ENCODE assay signal across 15 mouse cellular contexts in genomic region chr9:113414690-113415089, GRCm38 (mm10).
"Had no signal": no experiment of that assay in that cellular context is flagged by ENCODE, and none has a peak within 500 bp of the region (broad histone marks: within the 10 kb centered on the region; RNA-seq: fewer than 3 reads in every experiment).

No protein-coding gene starts in this region.

- H3K4me3 ChIP-seq: liver, embryonic 15.5 days; megakaryocyte, embryonic 14.5 days; midbrain, embryonic 12.5 days; neural tube, embryonic 12.5 days; stomach, embryonic 15.5 days had no signal

- H3K9me3 ChIP-seq: liver, embryonic 15.5 days; midbrain, embryonic 12.5 days; neural tube, embryonic 12.5 days; stomach, embryonic 15.5 days had no signal

- DNase-seq: liver, postnatal 0 days; lung, adult 2 months; lung, postnatal 36 days; right cerebral cortex, postnatal 14 days; thymus, adult 2 months; thymus, postnatal 25 days; thymus, postnatal 4 days had no signal

- ATAC-seq: liver, postnatal 0 days; lung, postnatal 0 days had no signal

- H3K9ac ChIP-seq: liver, embryonic 15.5 days; liver, postnatal 0 days; midbrain, embryonic 12.5 days; neural tube, embryonic 12.5 days; stomach, embryonic 15.5 days had no signal

- H3K4me2 ChIP-seq: liver, embryonic 15.5 days; midbrain, embryonic 12.5 days; neural tube, embryonic 12.5 days; stomach, embryonic 15.5 days had no signal

- H3K27ac ChIP-seq: liver, embryonic 15.5 days; macrophage; midbrain, embryonic 12.5 days; neural tube, embryonic 12.5 days; stomach, embryonic 15.5 days; stomach, postnatal 0 days had no signal

- H3K27me3 ChIP-seq: liver, embryonic 15.5 days; megakaryocyte, embryonic 14.5 days; midbrain, embryonic 12.5 days; neural tube, embryonic 12.5 days; stomach, embryonic 15.5 days had no signal

- H3K4me1 ChIP-seq: liver, embryonic 15.5 days; megakaryocyte, embryonic 14.5 days; neural tube, embryonic 12.5 days had no signal

- H3K36me3 ChIP-seq: liver, embryonic 15.5 days; midbrain, embryonic 12.5 days; neural tube, embryonic 12.5 days; stomach, embryonic 15.5 days had no signal
